Mouse (Mus musculus) macrophage (primary cell): ENCODE measurements around the gene Gm45716. TPM values are rescaled to one million over a fixed set of nuclear protein-coding genes. Genes with fewer than 3 reads are reported as not detected.
"Not testable (repeated sequence)": the region's sequence is repeated elsewhere in the genome, so short reads cannot be mapped to it uniquely, and the experiment has no call there.

Experiments used
- H3K27ac ChIP-seq: fragments of 350-480 bp; formaldehyde crosslinking; 2 replicates; pipeline ENCODE4 v1.9.0; 2021
- H3K36me3 ChIP-seq: fragments of 350-480 bp; formaldehyde crosslinking; 2 replicates; pipeline ENCODE4 v1.9.0; 2021; ENCODE audit errors: inconsistent target
- H3K4me3 ChIP-seq: fragments of 350-480 bp; formaldehyde crosslinking; 2 replicates; pipeline ENCODE4 v1.9.0; 2021; ENCODE audit errors: inconsistent target
- H3K79me2 ChIP-seq: fragments of 350-480 bp; formaldehyde crosslinking; 2 replicates; pipeline ENCODE4 v1.9.0; 2021; ENCODE audit errors: inconsistent target
- WGBS: methylation state at CpG from one replicate; pipeline ENCODE4 v1.1.7; 2026; ENCODE audit warnings: inconsistent platforms; ENCODE audit not compliant: missing documents; 5-methylcytosine and 5-hydroxymethylcytosine counted together
- polyA plus RNA-seq: library from polyadenylated mRNA; stranded (reverse); fragments of 250-400 nt; gene quantifications from 3 replicates; pipeline ENCODE4 v1.2.4, GENCODE M21; 2018; ENCODE audit warnings: inconsistent platforms

Gm45716 gene
- polyA plus RNA-seq, 1 experiment from 2014 or later = 0.26 TPM

- Histone ChIP-seq H3K36me3 (peaks cover 19% of the 10 kb centered on the region), H3K4me3 (no peak overlapping the region), H3K27ac (no peak overlapping the region), H3K79me2 (no peaks in the 10 kb centered on the region)
- 92% methylated on average over 10 of the region's 11 CpGs for WGBS
Measured at GRCm38 (mm10) chr11:90270132-90270877, 82.8 kb downstream of the Gm45716 start.

GRCm38 (mm10) chr11:90274187-90274586 is 86.7 kb downstream of the Gm45716 start:
- H3K79me2 ChIP-seq = no peaks in the 10 kb centered on the region
- H3K36me3 ChIP-seq = peaks cover 19% of the 10 kb centered on the region
- WGBS = 93% methylated on average over 1 of the region's 1 CpGs
- no peak overlapping the region for H3K27ac ChIP-seq
- H3K4me3 ChIP-seq = no peak overlapping the region

DNA sequence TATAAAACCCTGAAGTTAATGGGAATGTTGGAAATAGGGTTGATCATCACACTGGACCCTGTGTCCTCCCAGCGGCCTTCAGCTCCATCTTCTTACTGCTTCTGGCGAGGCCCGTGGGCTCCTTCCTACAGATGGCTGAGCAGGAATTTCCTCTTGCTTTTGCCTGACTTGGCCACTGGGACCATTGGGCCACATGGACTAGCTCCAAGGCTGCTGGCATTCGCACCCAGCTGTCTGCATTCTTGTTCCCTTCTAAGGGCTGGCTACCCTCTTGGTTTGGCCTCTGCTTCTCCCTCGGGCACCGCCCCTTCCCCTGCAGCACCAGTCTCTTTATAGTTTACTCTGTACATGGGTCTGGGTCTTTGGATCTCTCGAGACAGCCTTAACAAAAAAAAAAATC is 88.2 kb downstream of the Gm45716 start:
- no peaks in the 10 kb centered on the region for H3K79me2 ChIP-seq
- 91% methylated on average over 7 of the region's 7 CpGs for WGBS
- H3K36me3 ChIP-seq = peaks cover 15% of the 10 kb centered on the region
- H3K27ac ChIP-seq = no peak overlapping the region
- H3K4me3 ChIP-seq = no peak overlapping the region

GRCm38 (mm10) chr11:90276150-90276549 is 88.7 kb downstream of the Gm45716 start:
- Histone ChIP-seq H3K36me3 (peaks cover 15% of the 10 kb centered on the region), H3K79me2 (no peaks in the 10 kb centered on the region), H3K27ac (no peak overlapping the region), H3K4me3 (no peak overlapping the region)
- 94% methylated on average over 8 of the region's 8 CpGs for WGBS

GRCm38 (mm10) chr11:90276561-90276960 is 89.1 kb downstream of the Gm45716 start:
- Histone ChIP-seq H3K36me3 (peaks cover 15% of the 10 kb centered on the region), H3K27ac (no peak overlapping the region), H3K79me2 (no peaks in the 10 kb centered on the region), H3K4me3 (no peak overlapping the region)
- WGBS = 95% methylated on average over 12 of the region's 12 CpGs

DNA sequence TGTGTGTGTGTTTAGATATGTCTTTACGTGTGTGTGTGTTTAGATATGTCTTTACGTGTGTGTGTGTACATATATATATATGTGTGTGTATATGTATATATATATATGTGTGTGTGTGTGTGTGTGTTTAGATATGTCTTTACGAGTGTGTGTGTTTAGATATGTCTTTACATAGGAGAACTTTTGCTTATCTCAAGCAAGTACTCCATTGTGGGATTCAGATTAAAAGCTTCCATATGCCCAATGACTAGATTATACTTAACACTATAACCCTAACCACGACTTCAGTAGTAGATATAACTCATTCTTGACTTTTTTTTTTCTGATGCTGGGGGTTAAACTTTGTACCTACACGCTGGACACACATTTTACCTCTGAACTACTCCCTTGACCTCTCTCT is 92.6 kb downstream of the Gm45716 start:
- 93% methylated on average over 5 of the region's 5 CpGs for WGBS
- Histone ChIP-seq H3K27ac (no peak overlapping the region), H3K79me2 (no peaks in the 10 kb centered on the region), H3K36me3 (0 out of 2 replicates have a peak, but pooled peaks cover 6% of the 10 kb centered on the region), H3K4me3 (no peak overlapping the region)

DNA sequence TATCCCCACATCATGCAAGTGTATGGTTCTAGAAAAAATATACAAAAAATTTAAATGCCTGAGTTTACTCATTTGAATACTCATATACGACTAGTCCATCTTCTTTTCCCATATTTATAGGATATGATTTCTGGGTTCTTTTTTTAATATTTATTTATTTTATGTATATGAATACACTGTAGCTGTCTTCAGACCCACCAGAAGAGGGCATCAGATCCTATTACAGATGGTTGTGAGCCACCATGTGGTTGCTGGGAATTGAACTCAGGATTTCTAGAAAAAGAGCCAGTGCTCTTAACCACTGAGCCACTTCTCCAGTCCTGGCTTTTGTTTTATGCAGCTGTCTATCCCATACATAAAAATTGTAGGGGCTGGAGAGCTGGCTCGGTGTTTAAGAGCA is 94.5 kb downstream of the Gm45716 start:
- not testable (repeated sequence) for H3K4me3 ChIP-seq, H3K27ac ChIP-seq, H3K36me3 ChIP-seq, H3K79me2 ChIP-seq
- 93% methylated on average over 2 of the region's 2 CpGs for WGBS

- Histone ChIP-seq H3K27ac (no peak overlapping the region), H3K4me3 (no peak overlapping the region), H3K79me2 (no peaks in the 10 kb centered on the region), H3K36me3 (no peaks in the 10 kb centered on the region)
- WGBS = 22% methylated on average over 4 of the region's 4 CpGs
Measured at GRCm38 (mm10) chr11:90283159-90283558, 95.7 kb downstream of the Gm45716 start.

DNA sequence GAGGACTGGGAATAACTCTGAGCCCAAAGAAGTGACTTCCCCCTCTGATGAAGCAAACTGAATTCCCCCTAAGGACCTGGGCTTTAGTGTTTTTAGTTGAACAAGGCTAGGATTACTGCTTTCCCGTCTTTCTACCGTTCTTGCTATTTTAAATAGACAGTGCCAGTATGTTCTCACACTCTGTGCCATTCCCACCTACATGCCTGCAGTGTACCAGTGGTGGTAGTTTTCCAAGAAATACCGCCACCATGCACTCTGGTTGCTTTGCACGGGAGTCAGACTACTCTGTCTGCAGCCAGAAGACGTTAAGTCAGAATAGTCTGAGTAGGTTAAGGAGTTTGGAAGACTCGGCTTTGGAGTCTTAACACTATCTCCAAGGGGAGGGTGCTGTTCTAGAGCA is 96.1 kb downstream of the Gm45716 start:
- Histone ChIP-seq H3K79me2 (no peaks in the 10 kb centered on the region), H3K4me3 (no peak overlapping the region), H3K36me3 (no peaks in the 10 kb centered on the region), H3K27ac (no peak overlapping the region)
- 77% methylated on average over 5 of the region's 6 CpGs for WGBS

DNA sequence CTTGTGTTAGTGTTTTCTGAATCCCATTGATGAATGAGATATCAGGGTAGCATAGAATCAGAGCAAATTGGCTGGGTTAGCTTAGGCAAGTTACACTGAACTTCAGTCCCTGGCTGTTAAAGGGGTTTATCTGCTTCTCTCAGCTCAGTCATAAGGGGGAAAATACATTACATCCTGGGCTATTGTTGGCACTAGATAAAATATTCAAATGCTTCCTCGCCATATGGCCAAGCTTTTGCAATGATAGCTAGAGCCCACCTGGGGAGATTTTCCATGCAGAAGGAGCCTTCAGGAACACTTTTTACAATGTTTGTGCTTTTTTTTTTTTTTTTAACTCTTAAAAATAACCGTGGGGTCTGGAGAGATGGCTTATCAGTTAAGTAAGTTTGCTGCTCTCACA is 96.6 kb downstream of the Gm45716 start:
- Histone ChIP-seq H3K27ac (no peak overlapping the region), H3K79me2 (no peaks in the 10 kb centered on the region), H3K36me3 (no peaks in the 10 kb centered on the region), H3K4me3 (no peak overlapping the region)
- WGBS = 83% methylated on average over 2 of the region's 2 CpGs

DNA sequence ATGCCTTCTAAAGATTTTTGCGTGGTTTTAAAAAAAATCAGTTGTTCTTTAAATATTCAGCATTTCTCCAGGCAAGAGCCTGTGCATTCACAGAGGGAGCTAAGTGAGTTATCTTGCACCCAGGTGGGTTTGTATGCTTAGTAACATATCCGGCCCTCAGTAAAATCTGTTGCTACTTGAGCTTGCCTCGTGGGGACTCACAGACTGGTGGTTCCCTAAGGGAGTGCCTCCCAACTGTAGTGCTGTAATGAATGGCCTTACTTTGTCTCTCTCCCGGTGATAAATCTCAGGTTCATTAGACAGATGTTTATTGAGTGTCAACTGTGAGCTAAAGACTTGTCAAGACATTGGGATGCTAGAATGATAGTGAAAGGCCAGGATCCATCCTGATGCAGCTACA is 97.1 kb downstream of the Gm45716 start:
- H3K27ac ChIP-seq = no peak overlapping the region
- 87% methylated on average over 4 of the region's 4 CpGs for WGBS

DNA sequence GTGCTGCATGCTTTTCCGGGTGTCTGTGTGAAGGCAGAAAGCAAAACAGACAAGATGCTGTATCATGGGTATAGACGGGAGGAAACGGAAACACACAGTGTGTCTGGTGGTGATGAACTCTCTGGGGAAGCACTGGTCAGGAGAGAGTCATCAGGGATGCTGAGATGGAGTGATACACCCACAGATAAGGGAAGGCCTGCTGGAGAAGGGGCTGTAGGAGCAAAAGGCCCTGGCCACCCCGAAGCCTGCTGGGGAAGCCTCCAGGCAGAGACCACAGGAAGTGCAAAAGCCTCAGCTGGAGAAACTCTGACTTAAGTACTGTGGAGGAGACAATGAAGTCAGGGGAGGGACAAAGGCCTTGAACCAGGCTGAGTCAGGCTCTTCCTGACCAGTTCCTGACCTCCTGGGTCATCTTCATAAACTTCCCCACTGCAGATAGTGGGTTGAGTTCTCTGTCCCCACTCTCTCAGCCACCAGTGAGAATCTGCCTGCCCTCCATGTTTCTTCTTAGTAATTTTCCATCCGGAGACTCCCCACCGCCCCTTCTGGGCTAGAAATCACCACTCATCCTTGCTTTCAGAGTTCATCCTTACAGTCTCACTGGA is 99.2 kb downstream of the Gm45716 start:
- no peaks in the 10 kb centered on the region for H3K36me3 ChIP-seq
- H3K79me2 ChIP-seq = no peaks in the 10 kb centered on the region
- WGBS = 81% methylated on average over 6 of the region's 6 CpGs
- no peak overlapping the region for H3K27ac ChIP-seq
- H3K4me3 ChIP-seq = no peak overlapping the region

More for the DNA sequence above, 97.1 kb downstream of the Gm45716 start:
- Histone ChIP-seq H3K4me3 (no peak overlapping the region), H3K36me3 (no peaks in the 10 kb centered on the region), H3K79me2 (no peaks in the 10 kb centered on the region)

- no peaks in the 10 kb centered on the region for H3K36me3 ChIP-seq
- WGBS = 95% methylated on average over 4 of the region's 4 CpGs
- H3K4me3 ChIP-seq = no peak overlapping the region
- H3K79me2 ChIP-seq = no peaks in the 10 kb centered on the region
- no peak overlapping the region for H3K27ac ChIP-seq
Measured at GRCm38 (mm10) chr11:90291156-90291555, 103.7 kb downstream of the Gm45716 start.

GRCm38 (mm10) chr11:90292766-90293165 is 105.3 kb downstream of the Gm45716 start:
- Histone ChIP-seq H3K79me2 (no peaks in the 10 kb centered on the region), H3K4me3 (no peak overlapping the region), H3K27ac (no peak overlapping the region), H3K36me3 (no peaks in the 10 kb centered on the region)

GRCm38 (mm10) chr11:90294622-90295021 is 107.1 kb downstream of the Gm45716 start:
- Histone ChIP-seq H3K79me2 (no peaks in the 10 kb centered on the region), H3K27ac (no peak overlapping the region), H3K4me3 (no peak overlapping the region), H3K36me3 (no peaks in the 10 kb centered on the region)
- WGBS = 89% methylated on average over 2 of the region's 2 CpGs
